Mouse (Mus musculus) layer of hippocampus, adult 9-10 months (tissue): ENCODE results near the gene Tdrd3.

ENCODE experiments used
- DNase-seq: peaks from one replicate; pipeline ENCODE4 v3.0.0; 2022; ENCODE audit warnings: low spot score

The Tdrd3 gene

GRCm38 (mm10) chr14:87567034-87567461, 150.6 kb downstream of the Tdrd3 start:
- DNase-seq = no peak

- no peak for DNase-seq
Observed at GRCm38 (mm10) chr14:87567626-87568446, 151.4 kb downstream of the Tdrd3 start.

GRCm38 (mm10) chr14:87568447-87568908, 152.0 kb downstream of the Tdrd3 start:
- DNase-seq = peak; percentile 44

- no peak for DNase-seq
Observed at GRCm38 (mm10) chr14:87569471-87569870, 153.0 kb downstream of the Tdrd3 start.

GRCm38 (mm10) chr14:87572453-87572852, 156.0 kb downstream of the Tdrd3 start:
- DNase-seq = no peak

GRCm38 (mm10) chr14:87582610-87583009, 166.2 kb downstream of the Tdrd3 start:
- no peak for DNase-seq
